Mouse (Mus musculus) CH12.LX (cell line): ENCODE measurements at regions not wholly inside any gene's neighbourhood (a gene's known extent, or its start where the extent isn't known, plus 50 kb on each side); places are given as distances from the start of the nearest gene placed in this dataset.

Experiments used
- DNase-seq: peaks from one replicate; pipeline ENCODE4 v3.0.0-alpha.2; 2013; ENCODE audit errors: extremely low read depth
- H3K27ac ChIP-seq: 2 replicates; pipeline ENCODE4 v1.5.1; 2012; ENCODE audit warnings: low read depth, mild to moderate bottlenecking, control low read depth, moderate library complexity; ENCODE audit not compliant: insufficient read depth
- H3K27me3 ChIP-seq: replicated peaks from 2 replicates; pipeline ENCODE3; 2012; ENCODE audit warnings: inconsistent platforms
- H3K36me3 ChIP-seq, 2 experiments: replicated peaks in 1 of 2; 2 replicates each; pipeline versions ENCODE3 to v1.6.1; 2012; ENCODE audit warnings: inconsistent platforms in 1 of 2, low read length in 1 of 2, mild to moderate bottlenecking in 1 of 2, mixed read lengths in 1 of 2, moderate library complexity in 1 of 2; ENCODE audit not compliant: control insufficient read depth in 1 of 2, insufficient read depth in 1 of 2
- H3K4me1 ChIP-seq, 2 experiments: 2 replicates each; pipeline ENCODE4 v1.6.1; 2012; ENCODE audit warnings: inconsistent platforms in 1 of 2, moderate library complexity in 1 of 2; ENCODE audit not compliant: insufficient read depth in 2 of 2, control insufficient read depth in 1 of 2
- H3K4me2 ChIP-seq: 2 replicates; pipeline ENCODE4 v1.6.1; 2012; ENCODE audit warnings: low read depth, mild to moderate bottlenecking, control low read depth; ENCODE audit not compliant: poor library complexity, insufficient read depth, severe bottlenecking
- H3K4me3 ChIP-seq, 3 experiments: fragments of 150-350 bp in 1 of 3; sonication (generic) in 1 of 3; replicated peaks in 1 of 3; 2 replicates each; pipeline versions ENCODE3 to v1.5.1; 2011 to 2012; ENCODE audit warnings: low read depth in 2 of 3, low read length in 2 of 3, mild to moderate bottlenecking in 2 of 3, moderate library complexity in 2 of 3, control low read depth in 1 of 3, improper control_type of control experiment in 1 of 3, inconsistent platforms in 1 of 3, mixed read lengths in 1 of 3; ENCODE audit not compliant: poor library complexity in 1 of 3
- H3K79me2 ChIP-seq: replicated peaks from 2 replicates; pipeline ENCODE4 v1.6.1; 2012; ENCODE audit warnings: mild to moderate bottlenecking, moderate library complexity; ENCODE audit not compliant: control insufficient read depth, poor library complexity, insufficient read depth, severe bottlenecking; ENCODE audit errors: extremely low read depth
- H3K9ac ChIP-seq: 2 replicates; pipeline ENCODE4 v1.6.1; 2012; ENCODE audit warnings: low read depth, mild to moderate bottlenecking, control low read depth, moderate library complexity; ENCODE audit not compliant: insufficient read depth
- H3K9me3 ChIP-seq: replicated peaks from 2 replicates; pipeline ENCODE3; 2012; ENCODE audit warnings: low read length, inconsistent platforms, mixed read lengths
- BHLHE40 ChIP-seq: IDR thresholded peaks from 2 replicates; pipeline ENCODE4 v1.6.1; 2011; ENCODE audit warnings: mild to moderate bottlenecking, low read depth, low read length, improper control_type of control experiment
- CHD2 ChIP-seq: IDR thresholded peaks from 2 replicates; pipeline ENCODE4 v1.6.1; 2011; ENCODE audit warnings: low read length, improper control_type of control experiment
- CTCF ChIP-seq, 2 experiments: IDR thresholded peaks in 1 of 2; conservative IDR thresholded peaks in 1 of 2; 2 replicates each; pipeline ENCODE4 v1.5.1; 2011 to 2012; ENCODE audit warnings: low read depth in 2 of 2, low read length in 2 of 2, improper control_type of control experiment in 1 of 2, inconsistent platforms in 1 of 2, mild to moderate bottlenecking in 1 of 2, moderate library complexity in 1 of 2
- E2F4 ChIP-seq: IDR thresholded peaks from 2 replicates; pipeline ENCODE4 v1.6.1; 2011; ENCODE audit warnings: low read depth, low read length, improper control_type of control experiment; ENCODE audit not compliant: insufficient replicate concordance
- JUN ChIP-seq: IDR thresholded peaks from 2 replicates; pipeline ENCODE4 v1.6.1; 2011; ENCODE audit warnings: low read depth, mild to moderate bottlenecking, low read length, improper control_type of control experiment, moderate library complexity; ENCODE audit not compliant: insufficient read depth
- KAT2A ChIP-seq: IDR thresholded peaks from 2 replicates; pipeline ENCODE4 v1.6.1; 2012; ENCODE audit warnings: low read length, improper control_type of control experiment, inconsistent platforms; ENCODE audit not compliant: insufficient replicate concordance
- NRF1 ChIP-seq: IDR thresholded peaks from 2 replicates; pipeline ENCODE4 v1.6.1; 2014; ENCODE audit warnings: low read depth, mild to moderate bottlenecking, inconsistent platforms, low read length, improper control_type of control experiment, moderate library complexity
- POLR2AphosphoS2 ChIP-seq: IDR thresholded peaks from 2 replicates; pipeline ENCODE4 v1.6.1; 2011; ENCODE audit warnings: low read depth, low read length, improper control_type of control experiment
- RAD21 ChIP-seq: IDR thresholded peaks from 2 replicates; pipeline ENCODE4 v1.6.1; 2011; ENCODE audit warnings: low read depth, mild to moderate bottlenecking, low read length, improper control_type of control experiment, moderate library complexity
- SMC3 ChIP-seq: IDR thresholded peaks from 2 replicates; pipeline ENCODE4 v1.6.1; 2011; ENCODE audit warnings: low read depth, low read length, improper control_type of control experiment
- UBTF ChIP-seq: IDR thresholded peaks from 2 replicates; pipeline ENCODE4 v1.6.1; 2012; ENCODE audit warnings: low read depth, mild to moderate bottlenecking, inconsistent platforms, low read length, improper control_type of control experiment, moderate library complexity
- dilution Hi-C: fragments of 300-500 bp; cut with MboI; formaldehyde crosslinking; loops from 2 replicates; pipeline ENCODE4 v1.14.3; 2020; ENCODE audit warnings: low sequenced_read_pairs; ENCODE audit not compliant: extremely low pct_unique_long_range_greater_than_20kb, extremely low pct_ligation_motif_present
- in situ Hi-C: fragments of 300-500 bp; cut with MboI; formaldehyde crosslinking; loops from 3 replicates; pipeline ENCODE4 v1.14.3; 2019; ENCODE audit warnings: low sequenced_read_pairs, low pct_ligation_motif_present, low pct_unique_long_range_greater_than_20kb, mixed read lengths

DNA sequence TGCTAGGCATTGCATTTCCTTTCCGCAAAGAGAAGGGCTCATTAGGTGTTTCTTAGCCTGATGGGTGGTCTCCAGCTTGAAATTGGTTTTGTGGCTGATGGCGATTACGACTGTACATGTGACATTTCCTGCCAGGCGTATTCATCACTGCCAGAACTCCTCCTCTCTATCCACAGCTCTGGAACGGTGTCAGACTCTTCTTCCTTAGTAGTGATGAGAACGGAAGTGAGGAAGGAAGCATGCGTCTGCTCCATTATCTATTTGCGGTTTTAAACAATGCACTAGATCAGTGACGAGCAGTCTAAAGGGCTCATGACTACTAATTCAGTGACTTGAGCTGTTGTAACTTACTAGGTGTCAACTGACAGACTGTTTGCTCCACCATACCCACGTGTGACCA, 248.2 kb downstream of the Pmp22 start:
- Histone ChIP-seq H3K4me1 (no peaks in the 10 kb centered on the region), H3K9ac (no peak overlapping the region), H3K27ac (no peak overlapping the region), H3K9me3 (no peaks in the 10 kb centered on the region), H3K79me2 (no peaks in the 10 kb centered on the region), H3K4me3 (no peak overlapping the region), H3K4me2 (no peak overlapping the region), H3K36me3 (no peaks in the 10 kb centered on the region), H3K27me3 (no peaks in the 10 kb centered on the region)
- TF ChIP-seq NRF1 (no peak), SMC3 (no peak), UBTF (no peak), KAT2A (no peak)
- DNase-seq = no peak
- dilution Hi-C loops = no loop called here
- in situ Hi-C loops = loop anchor here (25.0 kb wide), 1 partner anchor 1510 kb away; no protein-coding TSS in a partner anchor

- Histone ChIP-seq H3K27me3 (no peaks in the 10 kb centered on the region), H3K36me3 (no peaks in the 10 kb centered on the region), H3K4me2 (no peak overlapping the region), H3K79me2 (no peaks in the 10 kb centered on the region), H3K4me1 (no peaks in the 10 kb centered on the region), H3K4me3 (no peak overlapping the region), H3K9me3 (no peaks in the 10 kb centered on the region), H3K9ac (no peak overlapping the region), H3K27ac (no peak overlapping the region)
- DNase-seq = no peak
- in situ Hi-C loops = loop anchor here (25.0 kb wide), 1 partner anchor 1499 kb away; no protein-coding TSS in a partner anchor
- TF ChIP-seq JUN (no peak), CHD2 (no peak)
- dilution Hi-C loops = no loop called here
These were observed 259.5 kb downstream of the Pmp22 start for GRCm38 (mm10) chr11:63388247-63388646.

DNA sequence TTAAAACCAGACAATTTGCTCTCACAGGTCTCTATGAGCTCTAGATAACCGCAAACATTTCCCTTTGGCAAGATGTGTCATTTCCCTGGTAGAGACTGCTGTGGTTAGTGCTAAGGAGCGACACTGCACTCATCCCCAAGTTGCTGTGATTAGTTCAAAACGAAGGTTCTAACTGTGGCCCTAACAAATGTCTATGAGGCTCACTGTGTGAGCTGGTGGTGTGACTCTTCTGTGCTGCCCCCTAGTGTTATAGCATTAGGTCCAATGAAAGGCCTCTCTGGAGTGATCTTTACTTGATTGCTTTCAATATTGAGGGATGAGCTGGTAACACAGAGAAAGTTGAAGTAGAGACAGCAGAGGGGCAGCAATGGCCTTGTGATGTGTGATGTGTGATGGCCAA, 262.7 kb downstream of the Pmp22 start:
- Histone ChIP-seq H3K27ac (no peak overlapping the region), H3K36me3 (no peaks in the 10 kb centered on the region), H3K4me2 (no peak overlapping the region), H3K9me3 (no peaks in the 10 kb centered on the region), H3K9ac (no peak overlapping the region), H3K4me1 (no peaks in the 10 kb centered on the region), H3K79me2 (no peaks in the 10 kb centered on the region), H3K4me3 (no peak overlapping the region), H3K27me3 (no peaks in the 10 kb centered on the region)
- dilution Hi-C loops (no loop called here), in situ Hi-C loops (loop anchor here (25.0 kb wide), 1 partner anchor 1496 kb away; no protein-coding TSS in a partner anchor)
- DNase-seq = peak; percentile 54
- TF ChIP-seq BHLHE40 (0 out of 2 replicates have a peak, but pooled peaks have one; percentile 15), CTCF (conservative IDR thresholded peaks at IDR 0.05 in 1 of 2, IDR thresholded peaks at IDR 0.05 in 1 of 2; ENCODE audit: low read depth in 2 of 2, low read length in 2 of 2) (peak; percentile 53 to 73), POLR2AphosphoS2 (no peak), E2F4 (no peak), NRF1 (no peak), RAD21 (peak; percentile 45), SMC3 (peak; percentile 62)
